Mouse (Mus musculus): ENCODE measurements around the gene Sipa1l3.

Sipa1l3 gene

GRCm38 (mm10) chr7:29335276-29335675 lies 183.2 kb downstream of the Sipa1l3 start:
- DNase-seq (ENCODE audit: low read depth): no peak

GRCm38 (mm10) chr7:29334156-29334555 lies 184.3 kb downstream of the Sipa1l3 start:
- no peak for DNase-seq (ENCODE audit: low read depth)

GRCm38 (mm10) chr7:29328984-29329383 lies 189.5 kb downstream of the Sipa1l3 start:
- DNase-seq (ENCODE audit: low read depth): no peak

- DNase-seq (ENCODE audit: low read depth): no peak
Measured at GRCm38 (mm10) chr7:29327087-29327486, 191.4 kb downstream of the Sipa1l3 start.

GRCm38 (mm10) chr7:29319337-29320307 lies 198.8 kb downstream of the Sipa1l3 start:
- no peak for DNase-seq (ENCODE audit: low read depth)

- DNase-seq (ENCODE audit: low read depth): no peak
Measured at GRCm38 (mm10) chr7:29318115-29318911, 200.1 kb downstream of the Sipa1l3 start.

GRCm38 (mm10) chr7:29317558-29317957 lies 200.9 kb downstream of the Sipa1l3 start:
- no peak for DNase-seq (ENCODE audit: low read depth)

- no peak for DNase-seq (ENCODE audit: low read depth)
Measured at GRCm38 (mm10) chr7:29316976-29317375, 201.5 kb downstream of the Sipa1l3 start.

- DNase-seq (ENCODE audit: low read depth): no peak
Measured at GRCm38 (mm10) chr7:29316137-29316734, 202.2 kb downstream of the Sipa1l3 start.

GRCm38 (mm10) chr7:29314844-29315628 lies 203.4 kb downstream of the Sipa1l3 start:
- no peak for DNase-seq (ENCODE audit: low read depth)

GRCm38 (mm10) chr7:29313572-29314261 lies 204.7 kb downstream of the Sipa1l3 start:
- DNase-seq (ENCODE audit: low read depth): no peak

GRCm38 (mm10) chr7:29313051-29313450 lies 205.4 kb downstream of the Sipa1l3 start:
- DNase-seq (ENCODE audit: low read depth): no peak

- DNase-seq (ENCODE audit: low read depth): no peak
Measured at GRCm38 (mm10) chr7:29309749-29310148, 208.7 kb downstream of the Sipa1l3 start.

- no peak for DNase-seq (ENCODE audit: low read depth)
Measured at GRCm38 (mm10) chr7:29309221-29309721, 209.2 kb downstream of the Sipa1l3 start.

- DNase-seq (ENCODE audit: low read depth): peak; percentile 67
Measured at GRCm38 (mm10) chr7:29307350-29308104, 210.9 kb downstream of the Sipa1l3 start.

- peak; percentile 74 for DNase-seq (ENCODE audit: low read depth)
Measured at GRCm38 (mm10) chr7:29306619-29307018, 211.8 kb downstream of the Sipa1l3 start.

GRCm38 (mm10) chr7:29306108-29306507 lies 212.3 kb downstream of the Sipa1l3 start:
- no peak for DNase-seq (ENCODE audit: low read depth)

- no peak for DNase-seq (ENCODE audit: low read depth)
Measured at GRCm38 (mm10) chr7:29305263-29305988, 213.0 kb downstream of the Sipa1l3 start.

All from naive thymus-derived CD4-positive, alpha-beta T cell, adult 2 months (primary cell).